Mouse (Mus musculus): ENCODE measurements around the gene Ccdc14.

GRCm38 (mm10) chr16:34700828-34701216 is 10.4 kb downstream of the Ccdc14 start:
- TF ChIP-seq CTCF (IDR thresholded peaks at IDR 0.05; ENCODE audit: control insufficient read depth, insufficient read depth, insufficient replicate concordance, low read depth, low read length) (no peak), POLR2A (IDR thresholded peaks at IDR 0.05; ENCODE audit: control insufficient read depth, low read depth, low read length) (no peak)

Measured in testis, adult 2 months (tissue).